Mouse (Mus musculus): ENCODE data around the gene Nup85.

The Nup85 gene

DNA sequence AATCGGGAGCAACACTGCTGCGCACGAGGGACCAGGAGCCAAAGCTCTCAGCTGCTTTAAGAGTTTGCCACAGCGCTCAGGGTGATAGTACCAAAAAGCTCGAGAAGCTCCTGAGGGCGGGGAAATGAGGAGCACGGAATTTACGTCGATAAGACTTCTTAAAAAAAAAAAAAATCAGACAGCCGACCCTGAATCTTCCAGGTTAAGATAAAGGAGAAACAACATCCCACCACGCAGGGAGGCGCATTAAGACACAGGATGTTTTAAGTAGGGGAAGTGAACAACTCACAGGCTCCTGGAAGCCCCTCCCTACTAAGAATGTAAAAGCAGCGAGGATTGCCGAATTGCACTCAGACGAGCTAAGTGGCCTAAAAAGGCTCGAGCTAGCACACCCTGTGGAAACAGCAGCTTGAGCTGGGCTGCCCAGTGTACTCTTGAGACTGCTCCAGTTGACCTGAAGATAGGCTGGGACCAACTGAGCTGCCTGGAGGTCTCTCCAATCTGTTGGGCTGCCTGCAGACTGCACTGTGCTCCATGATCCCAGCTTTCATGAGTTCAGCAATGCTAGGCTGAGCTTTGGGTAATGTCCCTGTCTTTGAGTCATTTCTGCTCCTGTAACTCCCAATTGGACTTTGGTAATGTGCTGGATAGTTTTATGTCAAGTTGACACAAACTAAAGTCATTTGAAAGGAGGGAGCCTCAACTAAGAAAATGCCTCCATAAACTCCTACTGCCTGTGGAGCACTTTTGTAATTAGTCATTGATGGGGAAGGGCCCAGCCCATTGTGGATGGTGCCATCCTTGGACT lies 49.1 kb downstream of the Nup85 start:
- DNase-seq (ENCODE audit: low spot score in 2 of 2): no peak

DNA sequence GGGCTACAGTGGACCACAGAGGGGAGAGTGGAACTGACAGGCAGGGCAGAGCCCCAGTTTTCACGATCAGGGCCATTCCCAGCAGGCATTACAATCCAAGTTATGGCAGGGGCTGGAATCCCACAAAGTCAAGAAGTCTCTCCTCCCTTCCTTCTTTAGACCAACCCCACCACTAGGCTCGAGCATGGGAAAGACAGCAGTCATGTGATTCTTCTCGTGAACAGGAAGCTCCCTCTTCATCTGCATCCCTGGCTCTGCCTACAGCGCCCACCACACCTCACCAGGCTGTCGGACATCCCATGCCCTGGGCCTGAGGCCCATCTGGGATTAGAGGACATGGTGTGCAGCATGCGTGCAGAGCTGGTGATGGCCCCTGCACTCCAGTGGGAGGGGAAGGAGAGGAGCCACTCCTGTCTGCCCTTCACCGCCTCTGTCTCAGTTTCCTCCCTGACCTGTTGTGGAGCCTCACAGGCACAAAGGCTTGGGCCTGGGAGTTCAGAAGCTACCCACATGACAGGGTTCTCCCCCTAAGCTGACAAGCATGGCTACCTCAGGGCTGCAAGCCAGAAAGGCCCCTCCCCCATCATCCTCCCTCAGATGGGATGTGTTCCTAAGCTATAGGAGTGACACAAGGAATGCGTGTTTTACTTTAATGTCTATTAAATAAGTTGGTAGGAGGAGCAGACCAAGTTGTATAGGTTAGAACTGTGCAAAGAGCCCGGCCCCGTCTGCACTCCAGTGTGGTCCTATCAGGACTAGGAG lies 50.3 kb downstream of the Nup85 start:
- DNase-seq (ENCODE audit: low spot score in 2 of 2): no peak

DNA sequence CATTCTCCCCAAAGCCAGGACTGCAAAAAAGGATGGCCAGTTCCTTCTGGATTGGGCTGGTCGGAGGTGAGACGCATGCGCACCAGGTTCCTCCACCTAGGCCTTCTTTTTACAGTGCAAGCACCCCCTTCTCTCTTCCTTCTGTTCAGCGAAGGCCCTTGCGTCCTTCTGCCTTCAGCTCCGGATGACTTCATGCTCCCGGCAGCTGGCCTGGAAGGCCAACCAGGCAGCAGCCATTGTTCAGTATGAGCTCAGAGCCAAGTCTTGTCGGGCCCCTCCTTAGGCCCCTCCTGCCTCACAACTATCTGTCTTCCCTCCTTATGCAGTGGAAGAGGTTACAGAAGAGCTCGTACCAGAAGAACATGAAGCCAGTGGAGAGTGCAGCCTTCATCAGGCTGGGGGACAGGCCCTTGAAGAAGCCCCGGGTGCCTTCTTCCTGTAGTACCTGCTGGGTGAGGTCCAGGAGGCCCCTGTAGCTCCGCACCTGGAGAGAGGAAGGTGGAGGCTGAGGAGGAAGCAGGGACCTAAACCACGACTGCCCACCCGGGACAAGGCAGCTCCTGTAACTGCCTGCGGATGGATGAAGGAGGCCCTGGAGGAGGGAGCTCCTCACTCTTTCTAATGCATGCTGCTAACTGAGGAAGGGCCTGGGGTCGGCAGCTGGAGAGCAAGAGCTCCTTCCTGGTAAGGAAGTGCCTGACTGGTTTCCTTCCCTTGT lies 51.0 kb downstream of the Nup85 start:
- no peak for DNase-seq (ENCODE audit: low spot score in 2 of 2)

DNA sequence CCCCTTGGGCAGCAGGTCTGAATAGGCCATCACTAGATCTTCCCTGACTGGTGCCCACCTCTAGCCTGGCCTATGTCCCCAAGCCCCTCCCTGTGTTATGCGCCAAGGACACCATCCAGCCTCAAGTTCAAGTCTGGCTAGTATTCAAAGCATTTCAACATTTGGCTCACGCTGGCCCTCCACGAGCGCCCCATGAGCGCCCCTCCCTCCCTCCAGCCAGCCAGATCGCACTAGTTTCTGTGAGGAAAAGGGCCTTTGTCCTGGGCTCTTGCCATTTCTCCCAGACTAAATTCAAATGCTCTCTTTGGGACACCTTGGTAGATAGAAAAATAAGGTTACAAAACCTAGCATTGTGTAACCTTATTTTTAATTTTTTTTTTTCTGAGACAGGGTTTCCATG lies 51.6 kb downstream of the Nup85 start:
- DNase-seq (ENCODE audit: low spot score in 2 of 2): no peak

DNA sequence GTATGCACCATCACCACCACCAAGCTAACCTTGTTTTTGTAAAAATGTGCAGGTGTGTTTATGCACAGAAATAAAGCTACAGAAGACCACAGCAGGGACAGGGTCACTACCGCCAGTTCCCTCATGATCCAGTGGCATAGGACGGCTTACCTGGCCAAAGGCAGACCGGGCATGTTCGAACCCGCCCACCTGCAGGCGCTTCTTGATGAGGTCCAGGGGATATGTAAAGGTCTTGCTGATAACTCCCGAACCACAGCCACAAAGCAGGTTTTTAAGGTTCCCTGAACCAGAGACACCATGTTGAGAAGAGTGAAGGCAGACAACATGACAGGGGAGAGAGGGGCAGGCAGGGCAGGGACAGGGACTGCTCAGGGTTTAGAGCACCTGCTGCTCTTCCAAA lies 52.1 kb downstream of the Nup85 start:
- DNase-seq (ENCODE audit: low spot score in 2 of 2): no peak

DNA sequence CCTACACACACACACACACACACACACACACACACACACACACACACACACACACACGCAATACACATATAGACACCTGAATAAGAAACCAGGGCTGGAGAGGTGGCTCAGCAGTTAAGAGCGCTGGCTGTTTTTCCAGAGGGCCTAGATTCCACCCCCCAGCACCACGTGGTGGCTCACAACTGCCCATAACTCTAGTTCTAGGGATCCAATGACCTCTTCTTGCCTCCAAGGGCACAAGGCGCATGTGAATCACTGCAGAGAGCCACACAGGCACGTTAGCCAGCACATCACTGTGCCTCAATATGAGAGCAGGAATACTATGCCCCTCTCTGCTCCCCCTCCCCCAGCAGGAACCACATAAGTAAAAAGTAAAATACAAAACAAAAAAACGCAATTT lies 52.7 kb downstream of the Nup85 start:
- DNase-seq (ENCODE audit: low spot score in 2 of 2): no peak

DNA sequence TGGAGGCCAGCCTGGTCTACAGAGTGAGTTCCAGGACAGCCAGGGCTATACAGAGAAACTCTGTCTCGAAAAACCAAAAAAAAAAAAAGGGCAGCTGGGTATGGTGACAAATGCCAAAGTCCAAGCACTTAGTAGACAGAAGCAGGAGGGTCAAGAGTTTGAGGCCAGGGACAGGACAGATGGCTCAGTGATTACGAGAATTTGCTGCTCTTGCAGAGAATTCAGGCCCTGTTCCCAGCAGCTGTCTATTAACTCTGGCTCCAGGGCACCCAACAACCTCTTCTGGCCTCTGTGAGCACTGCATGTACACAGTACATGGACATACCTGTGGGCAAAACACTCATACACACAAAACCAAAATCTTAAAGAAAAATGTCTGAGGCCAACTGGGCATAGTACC lies 53.8 kb downstream of the Nup85 start:
- no peak for DNase-seq (ENCODE audit: low spot score in 2 of 2)

DNA sequence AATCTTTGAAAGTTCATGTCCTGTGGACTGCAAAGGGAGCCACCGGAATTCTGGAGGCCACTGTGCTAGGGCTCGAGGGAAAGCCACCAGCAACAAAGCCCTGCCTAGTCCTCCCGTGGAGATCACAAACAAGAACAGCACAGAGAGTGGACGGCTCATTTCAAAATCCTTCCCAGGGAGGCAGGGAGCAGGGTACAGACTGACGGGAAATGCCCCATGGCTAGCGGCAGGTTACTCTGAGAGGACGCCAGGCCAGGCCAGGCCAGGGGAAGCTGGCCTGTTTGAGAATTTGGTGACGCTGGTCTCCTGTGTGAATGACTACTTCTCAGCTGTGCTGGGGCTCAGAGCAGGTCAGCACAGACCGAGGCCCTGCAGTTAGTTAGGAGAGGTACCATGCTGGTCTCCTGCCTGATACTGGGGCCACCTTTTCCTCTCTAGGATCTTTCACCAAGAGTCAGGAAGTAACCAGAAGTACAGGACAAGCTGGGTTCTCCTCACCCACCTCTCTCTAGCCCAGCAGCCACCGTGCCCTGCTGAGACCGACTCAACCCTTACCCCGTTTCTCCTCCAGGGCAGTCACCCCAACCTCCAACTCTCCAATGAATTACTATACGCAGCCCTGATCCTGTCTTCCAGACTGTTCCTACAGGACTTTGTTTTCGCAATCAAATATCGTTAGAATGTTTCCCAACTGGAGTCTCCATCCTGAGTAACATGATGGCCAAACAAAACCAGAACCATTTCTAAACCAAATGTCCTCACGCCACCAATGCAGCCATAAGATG lies 54.7 kb downstream of the Nup85 start:
- DNase-seq (ENCODE audit: low spot score in 2 of 2): no peak

DNA sequence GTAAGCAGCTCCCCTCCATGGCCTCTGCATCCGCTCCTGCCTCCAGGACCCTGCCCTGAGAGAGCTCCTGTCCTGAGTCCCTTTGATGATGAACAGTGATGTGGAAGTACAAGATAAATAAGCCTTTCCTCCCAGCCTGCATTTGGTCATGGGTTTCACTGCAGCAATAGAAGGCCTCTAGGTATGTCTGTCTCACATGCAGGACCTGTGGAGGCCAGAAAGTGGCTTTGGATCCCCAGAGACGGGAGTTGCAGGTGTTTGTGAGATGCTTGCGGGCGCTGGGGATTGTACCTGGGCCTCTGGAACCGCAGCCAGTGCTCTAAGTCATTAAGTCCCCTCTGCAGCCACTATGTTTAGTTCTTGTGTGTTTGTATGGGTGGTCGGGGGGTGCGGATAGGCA lies 55.7 kb downstream of the Nup85 start:
- DNase-seq (ENCODE audit: low spot score in 2 of 2): no peak

DNA sequence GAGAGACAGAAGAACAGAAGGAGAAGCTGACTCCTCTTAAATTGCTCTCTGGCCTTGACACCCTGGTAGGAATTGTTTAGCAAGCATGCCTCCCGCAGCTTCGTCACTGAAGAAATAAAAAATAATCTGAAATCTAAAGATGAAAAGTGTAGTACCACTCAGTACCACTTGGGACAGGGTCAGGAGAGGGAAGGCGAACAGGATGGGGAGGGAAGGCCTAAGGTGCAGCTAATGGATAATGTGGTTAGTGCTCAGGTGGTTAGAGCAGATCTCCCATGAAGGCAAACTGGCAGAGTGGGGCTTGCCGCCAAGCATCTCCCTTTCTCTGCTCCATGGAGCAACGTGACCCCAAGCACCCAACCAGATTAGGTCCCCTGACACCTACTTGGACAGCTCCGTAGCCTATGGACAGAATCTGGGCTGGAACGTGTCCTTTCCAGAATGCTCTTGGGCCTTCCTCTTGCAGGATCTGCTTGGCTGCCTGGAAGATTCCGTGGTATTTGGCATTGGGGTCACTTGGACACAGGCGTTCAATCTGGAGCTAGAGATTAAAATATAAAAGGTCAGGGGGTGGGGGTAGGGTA lies 59.3 kb downstream of the Nup85 start:
- DNase-seq (ENCODE audit: low spot score in 2 of 2): no peak

DNA sequence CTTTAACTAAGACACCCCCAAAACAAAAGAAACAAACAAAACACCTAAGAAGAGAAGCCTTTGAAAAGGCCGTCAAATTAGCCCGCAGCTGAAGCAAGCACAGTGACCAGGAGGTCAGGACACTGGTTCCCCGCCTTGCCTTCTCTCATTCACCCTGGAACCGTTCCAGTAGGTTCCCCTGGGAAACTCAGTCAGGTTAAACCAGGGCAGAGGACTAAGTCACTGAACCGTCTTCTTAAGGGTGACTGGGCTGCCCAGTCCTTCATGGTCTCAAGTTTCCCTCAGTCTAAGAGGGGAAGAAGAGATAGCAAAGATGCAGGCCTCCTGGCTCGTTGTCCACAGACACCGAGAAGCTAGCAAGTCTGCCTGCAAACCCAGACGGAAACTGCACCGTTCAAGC lies 61.6 kb downstream of the Nup85 start:
- no peak for DNase-seq (ENCODE audit: low spot score in 2 of 2)

DNA sequence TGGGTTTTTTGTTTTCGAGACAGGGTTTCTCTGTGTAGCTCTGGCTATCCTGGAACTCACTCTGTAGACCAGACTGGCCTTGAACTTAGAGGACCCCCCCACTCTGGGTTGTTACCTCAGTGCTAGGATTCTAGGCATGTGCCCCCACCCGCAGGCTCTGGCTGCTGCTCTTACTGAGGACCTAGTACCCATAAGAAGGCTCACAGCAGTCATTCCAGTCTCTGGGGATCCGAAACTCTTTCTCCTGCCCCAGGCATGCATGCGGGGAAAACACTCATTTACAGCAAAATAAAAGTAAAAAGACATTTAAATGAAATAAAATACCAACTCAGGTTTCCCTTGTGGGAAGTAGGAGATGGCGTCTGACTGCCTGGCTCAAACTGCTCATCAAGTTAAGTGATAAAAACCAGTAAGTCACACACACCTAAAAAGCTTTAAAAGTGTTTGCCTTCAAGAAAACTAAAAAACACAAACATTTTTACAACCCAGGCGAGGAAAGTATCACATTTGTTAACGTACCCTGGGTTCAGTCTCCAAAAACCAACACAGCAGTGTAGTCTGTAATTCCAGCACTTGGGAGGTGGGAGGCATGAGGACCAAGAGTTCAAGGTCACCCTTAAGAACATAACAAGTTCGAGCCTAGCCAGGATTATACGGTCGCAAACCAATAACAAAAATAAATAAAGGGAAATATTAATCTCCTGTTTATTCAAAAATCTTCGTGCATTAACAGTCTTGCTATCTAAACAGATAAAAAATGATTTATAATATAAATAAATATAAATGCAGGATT lies 62.8 kb downstream of the Nup85 start:
- DNase-seq (ENCODE audit: low spot score in 2 of 2): no peak

DNA sequence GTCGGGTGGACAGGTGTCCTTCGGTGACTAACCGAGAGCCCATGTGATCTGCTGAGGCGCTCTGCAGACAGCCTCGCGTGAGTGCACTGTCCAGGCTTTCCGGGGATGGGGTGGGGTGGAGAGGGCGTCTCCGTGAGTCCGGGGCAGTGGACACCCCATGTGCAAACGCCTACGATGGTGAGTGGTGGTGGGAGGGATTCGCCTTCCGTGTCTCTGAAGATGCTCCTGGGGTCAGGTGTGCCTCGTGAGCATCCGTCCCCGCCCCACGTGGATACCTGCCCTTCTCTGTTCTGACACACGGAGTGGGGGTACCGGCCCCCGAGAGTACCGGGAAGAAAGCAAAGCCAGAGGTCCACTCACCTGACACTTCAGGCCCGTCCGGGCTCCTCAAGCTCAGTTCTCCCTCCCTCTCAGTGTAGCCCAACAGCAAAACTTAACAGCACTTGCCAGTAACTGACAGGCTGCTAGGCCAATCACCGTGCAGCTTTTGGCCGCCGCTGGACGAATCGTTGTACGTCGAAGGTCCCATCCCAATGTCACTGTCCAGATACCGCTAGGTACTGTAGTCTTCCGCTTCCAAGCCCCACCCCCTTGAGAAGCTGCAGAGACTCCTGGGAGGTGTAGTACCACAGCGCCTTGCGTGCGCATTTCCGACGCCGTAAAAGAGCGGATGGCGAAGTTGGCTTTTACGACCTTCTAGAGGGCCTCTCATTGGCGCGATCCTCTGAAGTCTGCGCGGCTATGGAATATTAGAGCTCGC lies 63.7 kb downstream of the Nup85 start, which contains the start of gene Slc25a19:
Gene Slc25a19, minus strand, starts transcription at position 591 of the 760 bp plus-strand sequence.
- DNase-seq (ENCODE audit: low spot score in 2 of 2): peak; percentile 99 to 100

DNA sequence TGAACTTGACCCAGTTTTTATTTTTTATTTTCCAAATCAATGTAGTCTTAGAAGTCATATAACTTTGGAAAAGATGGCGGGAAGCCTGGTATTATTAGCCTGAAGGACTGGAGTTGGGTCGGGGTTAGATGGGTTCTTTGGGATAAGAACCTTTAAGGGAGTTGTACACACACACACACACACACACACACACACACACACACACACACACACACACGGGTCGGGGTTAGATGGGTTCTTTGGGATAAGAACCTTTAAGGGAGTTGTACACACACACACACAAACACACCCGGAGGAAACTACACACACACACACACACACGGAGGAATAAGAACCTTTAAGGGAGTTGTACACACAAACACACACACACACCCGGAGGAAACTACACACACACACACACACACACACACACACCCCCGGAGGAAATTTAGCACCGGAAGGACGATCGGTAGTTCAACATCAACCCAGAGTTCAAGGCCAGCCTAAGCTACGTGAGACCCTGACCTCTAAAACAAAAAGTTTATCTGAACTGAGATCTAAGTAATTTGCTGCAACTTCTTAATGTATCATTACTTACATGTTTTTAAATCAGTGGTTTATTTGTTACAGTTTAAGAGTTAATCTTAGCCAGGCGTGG lies 64.3 kb downstream of the Nup85 start:
- DNase-seq (ENCODE audit: low spot score in 2 of 2): no peak

DNA sequence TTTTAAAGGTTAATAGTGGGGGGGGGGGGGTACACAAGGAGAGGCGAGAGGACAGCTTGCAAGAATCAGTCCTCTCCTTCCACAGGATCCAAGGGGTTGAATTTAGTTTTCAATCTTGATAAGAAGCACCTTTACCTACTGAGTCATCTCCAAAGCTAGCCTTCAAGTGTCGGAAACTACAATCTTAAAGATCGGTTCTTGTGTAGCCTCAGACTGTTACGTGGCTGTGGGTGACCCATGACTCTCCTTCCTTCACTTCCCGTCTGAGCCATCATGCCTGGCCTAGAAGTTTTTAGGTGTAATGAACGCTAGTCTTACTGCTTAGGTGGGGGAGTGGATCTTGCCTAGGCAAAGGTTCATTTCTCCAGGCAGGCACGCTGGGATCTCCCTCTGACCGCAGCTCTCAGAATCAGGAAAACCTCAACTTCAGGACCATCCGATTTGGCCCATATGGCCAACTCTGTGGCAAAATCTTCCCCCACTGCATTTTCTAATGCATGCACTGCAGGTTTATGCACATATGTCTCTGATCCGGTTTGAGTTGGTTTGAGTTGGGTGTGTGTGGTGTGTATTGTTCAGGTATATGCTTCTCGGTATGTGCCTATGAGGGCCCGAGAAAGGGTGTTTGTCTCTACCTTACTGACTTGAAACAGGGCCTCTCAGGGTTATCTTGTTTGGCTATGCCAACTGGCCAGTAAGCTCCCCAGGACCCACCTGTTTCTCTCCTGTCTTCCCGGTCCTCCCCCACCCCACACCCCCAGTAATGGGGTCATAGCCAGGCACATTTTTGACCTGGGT lies 65.7 kb downstream of the Nup85 start:
- DNase-seq (ENCODE audit: low spot score in 2 of 2): no peak

DNA sequence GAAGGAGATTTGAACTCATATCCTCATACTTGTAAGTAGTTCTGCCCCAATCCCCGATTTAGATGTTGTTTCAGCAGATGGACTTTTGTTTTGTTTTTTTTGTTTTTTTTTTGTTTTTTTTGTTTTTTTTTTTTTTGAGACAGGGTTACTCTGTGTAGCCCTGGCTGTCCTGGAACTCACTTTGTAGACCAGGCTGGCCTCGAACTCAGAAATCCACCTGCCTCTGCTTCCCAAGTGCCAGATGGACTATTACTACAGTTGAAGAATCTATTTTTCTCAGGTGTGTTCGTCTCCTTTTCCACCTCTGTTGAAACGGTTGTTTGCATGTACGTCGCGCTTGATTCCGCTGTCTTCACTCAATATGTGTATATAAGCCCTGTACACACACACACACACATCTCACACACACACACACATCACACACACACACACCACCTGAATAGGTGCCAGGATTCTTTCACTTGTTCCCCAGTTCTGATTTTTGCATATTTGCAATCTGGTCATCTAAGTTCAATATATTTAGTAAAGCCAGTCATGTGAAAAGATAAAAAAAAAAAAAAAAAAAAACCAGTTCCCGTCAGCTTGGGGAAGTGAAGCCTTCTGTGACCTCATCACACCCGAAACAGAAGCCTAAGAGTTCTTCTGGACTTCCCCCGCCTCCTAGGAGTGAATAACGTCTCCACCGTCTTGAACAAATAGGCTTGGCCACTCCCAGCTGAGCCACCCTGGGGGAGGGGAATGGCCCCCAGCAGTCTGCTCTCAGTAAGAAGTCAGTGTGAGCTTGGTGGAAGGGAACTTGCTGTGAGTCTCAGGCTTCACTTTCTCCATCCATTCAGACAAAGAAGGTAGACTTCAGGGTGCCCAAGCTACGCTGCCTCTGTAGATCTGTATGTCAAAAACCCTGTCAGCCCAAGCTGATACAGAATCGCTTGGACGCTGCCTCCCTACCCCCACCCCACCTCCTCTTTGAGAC lies 66.6 kb downstream of the Nup85 start:
- DNase-seq (ENCODE audit: low spot score in 2 of 2): no peak

DNA sequence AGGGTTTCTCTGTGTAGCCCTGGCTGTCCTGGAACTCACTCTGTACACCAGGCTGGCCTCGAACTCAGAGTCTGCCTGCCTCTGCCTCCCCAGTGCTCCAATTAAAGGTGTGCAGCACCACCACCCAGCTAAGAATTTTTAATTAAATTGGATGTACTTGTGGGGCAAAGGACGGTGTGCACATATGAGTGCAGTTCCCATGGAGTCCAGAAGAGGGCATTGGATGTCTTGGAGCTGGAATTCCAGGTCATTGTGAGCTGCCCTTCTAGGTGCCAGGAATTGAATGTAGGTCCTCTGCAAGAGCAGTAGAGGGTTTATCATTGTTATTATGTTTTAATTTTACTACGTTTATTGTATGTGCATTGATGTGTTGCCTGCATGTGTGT lies 67.3 kb downstream of the Nup85 start:
- DNase-seq (ENCODE audit: low spot score in 2 of 2): no peak

All from right cerebral cortex, postnatal 36 days (tissue).